Mouse (Mus musculus) activated CD4-positive, CD25-positive, alpha-beta regulatory T cell, adult 4 months (primary cell): ENCODE data around the gene Ptpa. TPM values are rescaled to one million over a fixed set of nuclear protein-coding genes. Genes with fewer than 3 reads are reported as not detected.

ENCODE experiments used
- ATAC-seq: one replicate; pipeline ENCODE4 v1.8.0; 2017
- polyA plus RNA-seq, 2 experiments: library from polyadenylated mRNA; unstranded; fragments of 100-300 nt; shearing (Covaris generic); gene quantifications; one replicate each; pipeline ENCODE4 v1.2.1; 2017

The Ptpa gene
- polyA plus RNA-seq = 10 to 100 TPM; 46.4 to 73.2 TPM

DNA sequence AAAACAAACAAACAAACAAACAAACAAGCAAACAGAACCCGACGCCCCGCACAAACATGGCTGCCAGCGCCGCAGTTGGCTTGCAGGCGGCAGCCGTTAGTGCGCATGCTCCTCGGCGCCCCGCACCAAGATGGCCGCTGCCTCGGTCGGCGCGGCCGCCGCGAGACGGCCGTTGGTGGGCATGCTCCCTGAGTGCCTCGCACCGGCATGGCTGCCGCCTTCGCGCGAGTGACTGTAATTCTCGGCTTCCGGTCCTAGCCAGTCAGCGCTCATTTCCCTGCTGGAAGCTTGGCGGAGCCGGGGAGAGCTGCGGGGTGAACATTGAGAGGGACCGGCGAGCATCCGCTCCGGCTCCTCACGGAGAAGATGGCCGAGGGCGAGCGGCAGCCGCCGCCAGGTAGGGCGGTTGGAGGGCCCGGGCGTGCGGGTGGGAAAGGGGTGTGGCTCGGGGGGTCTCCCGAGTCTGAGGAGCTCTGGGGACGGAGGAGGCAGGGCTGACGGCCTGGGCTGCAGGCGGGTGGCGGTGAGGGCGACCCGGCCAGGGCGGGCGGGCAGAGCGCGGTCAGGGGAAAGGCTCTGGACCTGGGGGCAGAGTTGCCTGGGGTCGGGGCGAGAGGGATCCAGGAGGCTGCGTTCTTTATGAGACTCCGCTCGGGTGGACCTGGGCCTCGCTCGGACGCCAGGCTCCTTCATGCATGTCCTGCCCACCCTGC is at the start of gene Ptpa:
Gene Ptpa (plus strand): TSS at position 104 of the 713 bp plus-strand sequence.
- ATAC-seq = peak; percentile 79

DNA sequence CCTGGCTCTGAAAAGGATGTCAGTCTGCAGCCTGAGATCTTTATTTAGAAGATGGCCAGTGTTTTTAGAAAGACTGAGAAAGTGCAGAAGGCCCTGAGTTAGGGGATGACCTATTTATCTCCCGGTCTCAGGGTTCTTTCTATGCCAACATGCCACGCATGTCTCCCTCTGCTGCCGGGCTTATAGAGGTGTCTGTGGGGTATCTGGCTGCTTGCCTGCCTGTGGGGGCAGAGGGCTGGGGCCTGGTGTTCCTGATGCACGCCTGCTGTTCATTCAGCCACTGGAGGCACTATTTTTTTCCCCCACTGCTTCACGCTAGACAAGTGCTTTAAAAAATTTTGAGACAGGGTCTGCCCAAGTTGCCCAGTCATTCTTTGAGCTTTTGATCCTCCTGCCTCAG is 49.6 kb upstream of the Ptpa start:
- ATAC-seq = no peak

DNA sequence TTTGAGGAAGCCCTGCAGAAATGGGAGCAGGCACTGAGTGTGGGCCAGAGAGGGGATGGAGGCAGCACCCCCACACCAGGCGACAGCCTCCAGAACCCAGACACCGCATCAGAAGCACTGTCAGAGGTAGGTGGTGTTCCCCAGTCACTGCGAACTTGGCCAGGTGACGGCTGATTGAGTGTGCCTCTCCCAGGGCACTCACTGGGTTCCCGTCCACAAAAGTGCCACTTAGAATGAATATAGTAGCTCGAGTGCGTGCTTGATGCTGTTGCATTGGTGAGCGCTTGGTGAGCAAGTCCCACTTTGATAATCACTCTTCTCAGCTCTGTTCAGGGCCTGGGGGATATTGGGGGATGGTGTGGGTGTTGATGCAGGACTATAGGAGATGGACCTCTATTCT is 44.3 kb upstream of the Ptpa start:
- no peak for ATAC-seq

DNA sequence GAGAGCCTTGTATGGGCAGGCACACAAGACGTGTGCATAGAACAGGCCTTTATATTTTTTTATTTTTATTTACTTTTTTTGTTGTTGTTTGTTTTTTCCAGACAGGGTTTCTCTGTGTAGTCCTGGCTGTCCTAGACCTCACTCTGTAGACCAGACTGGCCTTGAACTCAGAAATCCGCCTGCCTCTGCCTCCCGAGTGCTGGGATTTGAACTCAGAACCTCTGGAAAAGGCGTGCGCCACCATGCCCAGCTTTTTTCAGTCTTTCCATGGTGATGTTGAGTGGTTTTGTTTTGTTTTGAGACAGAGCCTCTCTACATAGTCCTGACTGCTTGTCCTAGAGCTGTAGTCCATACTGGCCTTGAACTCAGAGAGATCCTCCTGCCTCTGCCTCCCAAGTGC is 43.1 kb upstream of the Ptpa start:
- ATAC-seq = no peak

DNA sequence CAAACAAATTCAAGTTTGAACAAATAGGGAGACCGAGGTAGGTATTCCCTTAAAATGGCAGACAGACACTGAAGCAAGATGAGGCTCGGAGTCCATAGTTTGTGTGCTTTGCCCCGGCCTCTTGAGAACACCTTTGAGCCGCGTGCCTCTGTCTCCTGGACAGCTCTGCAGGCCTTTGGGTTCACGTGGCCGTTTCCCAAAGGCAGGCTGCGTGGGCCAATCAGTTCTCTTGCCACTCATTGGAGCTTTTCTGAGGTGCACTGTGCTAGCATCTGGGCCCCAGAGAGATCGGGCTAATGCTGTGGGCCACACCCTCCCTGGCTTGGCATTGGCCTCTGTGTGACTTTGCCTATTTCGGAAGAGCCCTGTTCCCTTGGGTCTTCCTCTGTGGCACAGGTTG is 39.9 kb upstream of the Ptpa start:
- ATAC-seq = no peak

DNA sequence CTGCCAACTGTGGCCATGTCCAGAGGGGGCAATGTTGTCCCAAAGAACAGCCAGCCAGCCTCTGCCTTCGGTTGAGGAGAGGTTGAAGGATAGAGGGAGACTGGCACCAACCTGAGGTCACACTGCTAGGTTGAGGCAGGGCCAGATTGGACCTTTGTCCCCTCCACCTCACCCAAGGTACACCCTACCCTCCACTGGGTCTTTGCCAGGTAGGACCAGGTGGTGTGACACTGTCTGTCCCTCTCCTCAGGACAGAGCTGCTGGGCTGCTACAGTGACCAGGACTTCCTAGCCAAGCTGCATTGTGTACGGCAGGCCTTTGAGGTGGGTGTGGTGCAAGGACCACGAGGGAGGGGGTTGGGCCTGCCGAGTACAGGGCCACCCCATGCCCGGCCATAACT is 38.1 kb upstream of the Ptpa start:
- ATAC-seq = no peak

DNA sequence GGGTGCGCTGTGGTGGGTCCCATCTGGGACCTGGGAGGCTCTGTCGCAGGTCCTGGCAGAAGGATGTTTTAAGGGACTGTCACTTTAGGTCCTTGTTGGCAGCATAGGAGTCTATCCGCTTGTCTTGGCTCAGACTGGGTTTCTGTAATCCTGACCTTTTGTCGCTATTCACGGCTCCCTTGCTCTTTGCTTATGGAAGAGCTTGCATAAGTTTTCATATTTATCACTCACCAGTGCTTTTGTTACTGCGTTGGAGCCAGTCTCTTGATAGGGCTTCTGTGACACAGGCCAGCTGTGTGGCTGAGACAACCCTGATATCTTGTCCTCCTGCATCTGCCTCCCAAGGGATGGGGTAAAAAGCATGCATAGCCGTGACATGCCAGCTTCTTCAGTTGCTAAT is 36.5 kb upstream of the Ptpa start:
- no peak for ATAC-seq

DNA sequence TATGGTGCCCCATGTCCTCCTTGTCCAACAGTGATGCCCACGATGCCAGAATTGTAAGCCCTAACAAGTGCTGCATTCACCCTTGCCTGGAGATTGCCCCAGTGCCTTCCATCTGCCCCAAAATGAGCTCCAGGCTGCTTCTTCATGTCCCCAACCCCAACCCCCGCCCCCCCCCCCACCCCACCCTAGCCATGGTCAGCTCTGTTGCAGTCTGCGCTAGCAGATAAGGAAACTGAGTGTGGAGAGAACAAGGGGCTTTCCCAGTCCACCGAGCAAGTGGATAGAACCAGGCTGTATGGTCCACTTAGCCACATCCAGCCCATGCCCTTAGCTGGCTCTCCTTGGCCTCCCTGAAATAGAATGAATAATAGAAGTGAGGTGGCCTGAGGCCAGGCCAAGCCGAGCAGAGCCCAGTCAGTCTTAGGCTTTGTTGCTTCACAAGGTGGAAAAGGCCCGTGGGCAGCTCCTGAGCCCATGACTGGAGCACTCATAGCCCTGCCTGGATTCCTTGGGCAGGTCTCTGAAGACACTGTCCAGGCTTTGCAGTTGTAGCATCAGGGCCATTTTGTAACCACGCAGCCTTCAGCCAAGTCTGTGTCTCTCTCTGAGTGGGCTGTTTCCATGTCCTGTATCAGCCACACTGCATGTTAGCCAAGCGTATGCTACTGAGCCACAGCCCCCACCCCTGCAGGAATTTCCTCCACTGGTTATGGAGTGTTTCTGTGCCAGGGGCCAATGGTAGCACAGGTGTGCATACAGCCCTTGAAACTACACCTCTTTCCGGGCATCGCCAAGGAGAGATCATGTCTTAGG is 35.1 kb upstream of the Ptpa start:
- ATAC-seq = no peak

DNA sequence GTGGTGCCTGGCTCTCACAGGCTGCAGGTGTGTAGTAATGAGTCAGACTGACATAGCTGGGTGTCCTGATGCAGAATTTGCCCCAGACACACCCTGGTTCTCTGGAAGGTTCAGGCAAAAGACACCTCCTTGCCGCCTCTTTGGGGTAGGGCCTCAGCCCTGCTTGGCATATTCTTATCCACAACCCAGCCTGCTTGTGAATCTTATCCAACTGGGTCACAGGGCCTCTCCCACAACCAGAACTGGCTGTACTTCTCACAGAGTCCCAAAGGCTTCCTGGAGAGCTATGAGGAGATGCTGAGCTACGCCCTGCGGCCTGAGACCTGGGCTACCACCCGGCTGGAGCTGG is 34.5 kb upstream of the Ptpa start:
- ATAC-seq = no peak

DNA sequence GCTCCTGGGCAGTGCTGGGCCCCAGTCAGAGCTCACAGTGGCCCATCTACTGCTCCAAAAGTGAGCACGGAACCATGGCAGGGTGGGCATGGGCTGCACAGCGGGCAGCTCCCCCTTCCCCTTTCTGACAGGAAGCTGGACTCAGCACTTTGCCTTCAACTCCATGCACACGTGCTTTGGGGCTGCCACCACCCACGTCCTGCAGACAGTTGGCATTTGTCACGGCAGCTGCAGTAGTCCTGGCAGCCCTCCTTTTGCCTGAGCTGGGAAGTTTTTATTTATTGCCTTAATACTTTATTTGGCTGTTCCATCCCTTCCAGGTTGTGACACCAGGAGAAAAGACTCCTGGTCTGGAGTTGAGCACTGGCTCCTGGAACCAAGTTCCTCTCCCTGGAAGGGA is 31.0 kb upstream of the Ptpa start:
- ATAC-seq = no peak

DNA sequence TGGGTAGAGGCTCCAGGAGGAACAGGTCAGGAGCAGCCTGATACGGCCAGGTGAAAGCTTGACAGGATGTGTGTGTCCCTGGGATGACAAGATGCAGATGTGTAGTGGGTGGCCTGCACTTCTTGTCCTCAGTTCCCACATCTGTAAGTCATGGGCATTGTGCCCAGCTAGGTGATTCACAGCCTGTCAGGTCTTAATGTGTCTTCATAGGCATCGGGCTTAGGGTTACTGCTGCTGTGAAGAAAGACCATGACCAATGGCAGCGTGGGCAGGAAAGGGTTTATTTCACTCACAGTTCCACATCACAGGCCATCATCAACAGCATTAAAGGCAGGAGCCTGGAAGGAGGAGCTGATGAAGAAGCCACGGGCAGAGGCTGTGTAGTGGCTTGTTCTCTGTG is 30.2 kb upstream of the Ptpa start:
- no peak for ATAC-seq

DNA sequence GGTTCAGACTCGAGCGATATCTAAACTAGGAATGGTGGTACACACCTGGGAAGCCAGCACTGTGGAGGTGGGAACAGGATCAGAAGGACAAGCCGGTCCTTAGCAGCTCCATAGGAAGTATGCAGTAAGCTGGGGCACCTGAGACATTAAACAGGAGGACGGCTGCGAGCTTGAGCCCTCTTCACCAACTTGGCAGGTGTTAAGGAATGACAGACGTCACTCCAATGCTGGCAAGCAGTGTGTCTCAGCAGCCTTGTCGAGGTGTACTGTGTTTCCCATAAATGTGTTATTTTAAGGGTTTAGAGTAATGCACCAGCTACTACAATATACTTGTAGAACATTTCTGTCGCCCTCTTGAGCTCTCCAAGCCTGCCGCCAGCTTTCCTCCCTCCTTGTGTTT is 28.9 kb upstream of the Ptpa start:
- no peak for ATAC-seq

DNA sequence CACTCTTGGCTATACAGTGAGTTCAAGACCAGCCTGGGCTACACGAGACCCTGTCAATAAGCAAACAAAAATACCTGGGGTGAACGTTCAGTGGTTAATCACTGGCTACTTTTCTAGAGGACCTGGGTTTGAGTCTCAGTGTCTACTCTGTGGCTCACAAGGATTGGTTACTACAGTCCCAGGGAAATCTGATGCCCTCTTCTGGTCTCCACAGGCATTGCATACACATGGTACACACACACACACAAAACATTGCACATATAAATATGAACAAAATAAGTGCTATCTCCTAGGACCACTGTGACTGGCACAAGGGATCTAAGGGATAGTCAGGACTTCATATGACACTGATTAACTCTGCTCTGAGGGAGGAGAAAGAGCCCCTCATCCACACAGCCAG is 26.8 kb upstream of the Ptpa start:
- ATAC-seq = no peak

DNA sequence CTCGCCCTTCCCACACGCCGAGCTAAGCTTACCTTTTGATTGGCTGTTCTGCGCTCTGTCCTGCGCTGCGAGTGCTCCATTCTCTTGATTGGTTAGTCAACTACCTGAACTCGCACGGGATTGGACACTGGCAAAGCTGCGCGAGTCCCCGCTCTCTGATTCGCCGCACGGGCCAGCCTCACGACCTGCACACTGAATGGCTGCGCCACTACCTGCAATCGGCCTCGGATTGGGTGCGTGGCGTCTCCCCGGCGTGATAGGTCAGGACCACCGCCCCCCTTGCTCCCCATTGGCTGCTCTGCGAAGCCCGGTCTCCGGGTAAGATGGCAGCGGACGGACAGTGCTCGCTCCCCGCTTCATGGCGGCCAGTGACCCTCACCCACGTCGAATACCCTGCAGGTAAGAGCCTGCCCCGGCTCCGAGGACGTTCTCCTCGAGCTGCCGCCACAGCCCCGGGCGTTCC is 23.7 kb upstream of the Ptpa start, which contains the start of gene Dolpp1:
Gene Dolpp1 (plus strand): TSS at position 141 of the 463 bp plus-strand sequence.
- peak; percentile 97 for ATAC-seq

DNA sequence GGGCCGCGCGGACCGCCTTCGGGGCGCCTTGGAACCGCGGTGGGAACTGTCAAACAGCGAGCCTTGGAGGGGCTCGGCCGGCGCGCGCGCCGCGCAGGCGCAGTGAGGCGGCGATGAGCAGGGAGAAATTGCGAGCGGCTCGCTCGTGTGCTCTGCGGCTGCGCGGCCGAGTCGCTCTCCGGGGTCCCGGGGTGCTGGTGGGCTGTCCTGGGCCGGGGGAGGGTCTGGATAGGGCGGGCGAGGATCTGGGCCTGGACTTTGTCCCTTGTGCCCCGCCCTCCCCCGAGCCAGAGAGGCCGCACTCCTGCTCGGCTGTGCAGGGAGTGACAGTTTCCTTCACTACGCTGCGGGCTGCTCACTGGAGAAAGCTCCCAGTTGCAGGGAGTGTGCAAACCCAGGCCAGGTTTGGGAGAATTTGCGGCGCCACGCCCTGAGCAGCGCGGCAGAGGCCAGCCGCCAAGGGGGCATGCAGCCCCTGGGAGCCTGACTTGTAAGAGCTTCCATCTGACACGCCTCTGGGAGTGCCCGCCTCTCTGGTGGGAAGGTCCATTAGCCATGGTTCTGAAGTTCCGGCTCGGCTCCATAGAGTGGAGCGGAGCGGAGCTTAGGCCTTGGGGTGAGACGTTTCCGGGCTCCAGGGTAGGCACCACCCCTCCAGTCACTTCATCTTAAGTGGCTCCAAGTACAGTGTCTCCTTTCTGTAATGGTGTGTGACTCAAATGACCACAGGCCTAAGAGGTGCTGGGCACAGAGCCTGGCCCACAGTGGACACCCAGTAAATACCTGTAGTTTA is 23.1 kb upstream of the Ptpa start:
- ATAC-seq = peak; percentile 9

DNA sequence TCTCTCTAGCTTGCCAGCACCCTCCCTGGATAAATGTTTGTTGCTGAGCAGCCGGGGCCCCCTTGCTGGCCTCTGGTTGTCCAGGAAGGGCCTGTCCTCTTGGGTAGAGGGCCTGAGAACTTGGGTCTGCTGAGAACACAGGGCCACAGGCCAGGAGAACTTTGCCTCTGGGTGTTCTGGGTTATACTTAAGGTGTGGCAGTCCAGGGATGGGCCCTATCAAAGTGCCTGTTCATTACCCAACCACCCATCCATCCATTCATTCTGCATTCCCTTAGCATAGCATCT is 22.5 kb upstream of the Ptpa start:
- ATAC-seq = no peak

DNA sequence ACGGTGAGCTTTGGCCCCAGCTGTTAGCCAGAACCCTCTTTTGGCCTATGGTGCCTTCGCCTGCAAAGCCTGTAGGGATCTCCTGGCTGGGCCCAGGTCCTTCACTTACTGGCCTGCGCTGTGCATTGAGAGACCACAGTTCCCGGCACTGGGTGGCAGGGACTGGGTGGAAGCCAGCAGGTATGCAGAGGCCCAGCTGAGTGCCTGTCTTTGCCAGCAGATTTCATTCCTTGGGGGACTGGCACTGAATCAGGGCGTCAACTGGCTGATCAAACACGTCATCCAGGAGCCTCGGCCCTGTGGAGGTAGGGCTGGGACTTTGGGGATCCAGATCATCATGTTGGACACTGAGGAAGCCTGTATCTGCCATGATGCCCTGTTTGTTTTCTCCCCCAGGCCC is 20.1 kb upstream of the Ptpa start:
- ATAC-seq = no peak

DNA sequence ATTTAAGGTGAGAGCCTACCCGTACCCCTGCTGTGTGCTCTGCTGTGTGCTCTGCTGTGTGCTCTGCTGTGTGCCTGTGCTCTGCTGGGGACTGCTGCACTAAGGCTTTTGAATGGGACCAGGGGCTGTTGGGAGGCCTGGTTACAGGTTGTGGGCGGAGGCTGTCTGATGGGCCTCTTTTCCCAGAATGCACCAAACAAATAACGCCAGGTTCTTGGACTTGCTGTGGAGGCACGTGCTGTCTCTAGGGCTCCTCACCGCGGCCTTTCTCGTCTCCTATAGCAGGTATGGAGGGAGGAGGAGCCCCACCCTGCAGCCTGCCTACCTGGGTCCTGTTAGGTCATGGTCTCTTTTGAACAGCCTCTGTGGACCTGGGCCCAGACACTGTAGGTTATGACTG is 19.6 kb upstream of the Ptpa start:
- ATAC-seq = no peak

DNA sequence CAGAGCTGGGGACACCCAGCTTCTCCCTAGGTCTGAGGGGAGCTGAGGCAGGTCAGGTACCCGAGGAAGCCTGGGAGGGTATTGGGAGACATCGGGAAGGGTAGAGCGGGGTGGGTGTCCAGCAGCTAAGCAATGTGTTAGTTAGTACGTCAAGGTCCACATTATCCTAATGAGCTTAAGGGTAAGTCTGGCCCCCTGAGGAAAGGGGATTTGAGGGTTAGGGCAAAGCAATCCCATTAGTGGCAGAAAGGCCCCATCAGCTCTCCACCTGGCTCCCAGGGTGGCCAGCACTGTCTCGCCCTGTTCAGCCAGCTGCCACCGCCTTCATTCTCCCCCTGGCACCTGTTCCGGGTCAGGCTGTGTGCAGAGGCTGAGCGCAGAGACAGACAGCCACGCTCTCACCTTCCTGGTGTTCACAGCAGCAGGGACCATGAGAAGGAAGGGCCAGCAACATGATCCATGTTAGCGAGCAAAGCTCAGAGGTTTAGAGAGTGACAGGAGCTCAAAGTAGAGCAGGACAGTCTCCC is 17.8 kb upstream of the Ptpa start:
- no peak for ATAC-seq

DNA sequence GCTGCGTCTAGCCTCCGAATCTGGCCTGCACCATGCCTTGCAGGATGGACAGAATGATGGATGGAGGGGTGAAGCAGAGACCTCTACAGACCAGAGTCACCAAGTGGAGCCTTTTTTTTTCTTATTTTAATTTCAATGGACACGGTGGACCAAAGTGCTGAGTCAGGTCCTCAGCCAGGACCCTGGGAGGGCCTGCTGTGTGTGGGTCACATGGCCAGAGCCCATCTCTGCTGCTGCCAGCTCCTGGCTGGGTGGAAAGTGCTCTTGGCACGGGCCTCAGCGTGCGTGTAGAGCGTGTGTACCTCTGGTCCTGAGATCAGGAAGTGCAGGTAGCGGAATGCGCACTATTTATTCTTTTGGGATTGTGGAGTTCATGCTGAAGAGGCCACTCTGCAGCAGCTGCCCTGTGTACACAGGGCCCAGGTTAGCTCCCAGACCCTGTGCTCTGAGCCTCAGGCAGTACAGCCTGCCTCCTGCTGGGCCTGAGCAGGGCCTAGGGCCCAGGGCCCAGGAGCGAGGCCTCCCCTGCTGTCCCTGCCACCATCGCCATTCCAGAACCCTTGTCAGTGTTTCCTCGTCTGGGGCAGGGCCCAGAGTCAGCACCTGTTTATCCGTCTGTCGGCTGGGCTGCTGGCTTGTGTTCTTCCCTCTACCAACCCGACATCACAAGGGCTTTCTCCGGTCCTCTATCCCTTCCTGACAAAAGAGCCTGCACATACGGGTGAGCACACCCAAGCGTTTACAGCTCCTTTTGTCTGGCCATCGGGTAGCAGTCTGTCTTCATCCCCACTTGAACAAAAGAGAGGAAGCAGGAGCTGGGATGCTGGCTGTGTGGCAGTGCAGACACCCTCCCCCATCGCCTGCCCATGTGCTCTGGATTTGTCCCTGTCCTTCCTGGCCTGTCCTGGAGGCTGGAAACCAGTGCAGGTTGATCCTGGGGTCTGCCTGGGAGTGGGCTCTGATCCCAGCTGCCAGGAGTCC is 16.4 kb upstream of the Ptpa start:
- no peak for ATAC-seq

DNA sequence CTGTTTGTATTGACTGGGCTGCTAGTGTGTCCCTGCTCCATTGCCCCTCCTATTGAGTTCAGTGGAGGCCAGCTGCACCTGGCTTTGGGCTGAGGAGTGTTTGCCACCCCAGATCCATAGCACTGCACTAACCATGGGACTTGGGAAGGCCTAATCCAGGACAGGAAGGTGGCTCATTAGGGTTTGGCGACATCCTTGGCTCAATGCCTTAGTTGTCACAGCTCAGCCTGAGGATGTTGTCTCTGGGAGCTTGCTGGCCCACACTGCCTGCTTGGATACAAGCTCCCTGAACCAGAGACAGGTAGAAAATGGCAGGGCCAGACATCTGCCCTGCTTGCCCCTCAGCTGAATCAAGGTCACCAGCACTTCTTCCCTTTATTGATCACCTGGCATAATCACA is 14.3 kb upstream of the Ptpa start:
- ATAC-seq = no peak

DNA sequence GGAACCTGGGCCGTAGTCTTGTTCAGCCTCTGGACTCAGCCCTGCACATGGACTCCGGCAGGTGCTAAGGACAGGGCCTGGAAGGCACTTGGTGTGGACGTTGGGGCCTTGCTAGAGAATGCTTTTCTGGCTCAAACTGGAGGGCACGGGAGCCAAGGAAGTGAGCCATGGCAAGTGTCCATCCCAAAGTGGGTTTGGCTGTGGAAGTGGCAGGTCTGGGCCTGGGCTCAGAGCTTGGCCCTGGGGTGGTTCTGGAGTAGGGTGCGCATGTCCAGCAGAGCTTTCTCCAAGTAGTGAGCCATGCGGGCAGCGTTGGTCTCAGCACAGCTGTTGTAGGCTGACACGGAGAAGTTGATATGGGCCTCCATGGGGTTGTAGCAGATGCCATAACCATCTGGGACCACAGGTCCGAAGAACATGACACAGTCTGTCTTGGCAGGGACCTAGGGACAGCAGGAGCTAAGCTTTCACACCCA is 13.4 kb upstream of the Ptpa start:
- ATAC-seq = no peak
